Mouse (Mus musculus) myocyte (in vitro differentiated cells): ENCODE results near the gene Nsmce1. TPM values are rescaled to one million over a fixed set of nuclear protein-coding genes. Genes with fewer than 3 reads are reported as not detected.

ENCODE experiments used
- H3K27me3 ChIP-seq: one replicate; pipeline ENCODE4 v1.6.1; 2011; ENCODE audit not compliant: control insufficient read depth, insufficient read depth, insufficient read length
- H3K36me3 ChIP-seq: one replicate; pipeline ENCODE4 v1.6.1; 2011; ENCODE audit not compliant: control insufficient read depth, insufficient read depth
- H3K4me2 ChIP-seq: one replicate; pipeline ENCODE4 v1.6.1; 2011; ENCODE audit warnings: low read depth, control low read depth
- H3K4me3 ChIP-seq: one replicate; pipeline ENCODE4 v1.5.1; 2011; ENCODE audit warnings: mild to moderate bottlenecking, control low read depth, moderate library complexity
- H3K79me2 ChIP-seq: one replicate; pipeline ENCODE4 v1.6.1; 2011; ENCODE audit not compliant: control insufficient read depth, insufficient read depth
- H3ac ChIP-seq: one replicate; pipeline ENCODE4 v1.6.1; 2011; ENCODE audit not compliant: control insufficient read depth, insufficient read length
- CEBPB ChIP-seq: IDR thresholded peaks from 2 replicates; pipeline ENCODE4 v1.6.1; 2011; ENCODE audit warnings: mild to moderate bottlenecking, moderate library complexity; ENCODE audit not compliant: poor library complexity, insufficient read depth, severe bottlenecking
- E2F4 ChIP-seq: IDR thresholded peaks from one replicate; pipeline ENCODE4 v1.6.1; 2011; ENCODE audit warnings: mild to moderate bottlenecking, control low read depth, moderate library complexity; ENCODE audit not compliant: insufficient read depth
- MAX ChIP-seq: IDR thresholded peaks from one replicate; pipeline ENCODE4 v1.6.1; 2011; ENCODE audit warnings: low read depth, mild to moderate bottlenecking, control low read depth
- MYOD1 ChIP-seq, 3 experiments: IDR thresholded peaks; one replicate each; pipeline ENCODE4 v1.6.1; 2011; ENCODE audit warnings: control low read depth in 2 of 3, low read depth in 2 of 3, mild to moderate bottlenecking in 2 of 3, moderate library complexity in 1 of 3; ENCODE audit not compliant: insufficient read length in 2 of 3, control insufficient read depth in 1 of 3
- MYOG ChIP-seq, 3 experiments: IDR thresholded peaks; one replicate each; pipeline ENCODE4 v1.6.1; 2011; ENCODE audit warnings: control low read depth in 2 of 3, low read depth in 2 of 3, mild to moderate bottlenecking in 2 of 3; ENCODE audit not compliant: insufficient read length in 2 of 3, control insufficient read depth in 1 of 3, insufficient read depth in 1 of 3
- POLR2A ChIP-seq: IDR thresholded peaks from one replicate; pipeline ENCODE4 v1.6.1; 2011; ENCODE audit warnings: low read depth, mild to moderate bottlenecking, control low read depth, moderate library complexity; ENCODE audit not compliant: insufficient read length
- POLR2AphosphoS2 ChIP-seq: IDR thresholded peaks from one replicate; pipeline ENCODE4 v1.6.1; 2011; ENCODE audit warnings: low read depth, control low read depth; ENCODE audit not compliant: insufficient read length
- REST ChIP-seq: IDR thresholded peaks from one replicate; pipeline ENCODE4 v1.6.1; 2011; ENCODE audit warnings: mild to moderate bottlenecking, control low read depth, moderate library complexity; ENCODE audit not compliant: insufficient read depth, insufficient read length
- SRF ChIP-seq: IDR thresholded peaks from one replicate; pipeline ENCODE4 v1.6.1; 2011; ENCODE audit warnings: low read depth; ENCODE audit not compliant: control insufficient read depth, insufficient read length
- TCF12 ChIP-seq: IDR thresholded peaks from one replicate; pipeline ENCODE4 v1.6.1; 2011; ENCODE audit warnings: mild to moderate bottlenecking, control low read depth; ENCODE audit not compliant: poor library complexity, insufficient read depth, severe bottlenecking
- TCF3 ChIP-seq: IDR thresholded peaks from one replicate; pipeline ENCODE4 v1.6.1; 2011; ENCODE audit warnings: low read depth, control low read depth; ENCODE audit not compliant: insufficient read length
- USF1 ChIP-seq: IDR thresholded peaks from one replicate; pipeline ENCODE4 v1.6.1; 2011; ENCODE audit warnings: low read depth, mild to moderate bottlenecking, control low read depth, moderate library complexity
- polyA plus RNA-seq: library from polyadenylated mRNA; unstranded; fragments of >200 nt; fragmentation: generic; extraction: Trizol; gene quantifications from one replicate; pipeline ENCODE4 v1.2.1, GENCODE M21; 2012; ENCODE audit warnings: missing spikeins

The Nsmce1 gene
- polyA plus RNA-seq, 1 experiment = 78.3 TPM

GRCm38 (mm10) chr7:125486121-125486630, 5.2 kb downstream of the Nsmce1 start:
- TF ChIP-seq SRF (no peak), REST (no peak), MAX (no peak), TCF12 (no peak), E2F4 (no peak), POLR2AphosphoS2 (no peak), USF1 (no peak), CEBPB (no peak), POLR2A (no peak), MYOD1 (IDR thresholded peaks at IDR 0.05; ENCODE audit: control insufficient read depth in 1 of 3, insufficient read length in 2 of 3, low read depth in 2 of 3) (no peak)
- no peaks in the 10 kb centered on the region for H3K27me3 ChIP-seq
- H3K4me3 ChIP-seq = no peak overlapping the region
- no peaks in the 10 kb centered on the region for H3K36me3 ChIP-seq
- no peaks in the 10 kb centered on the region for H3K79me2 ChIP-seq
- H3ac ChIP-seq = no peak overlapping the region
- no peak overlapping the region for H3K4me2 ChIP-seq

GRCm38 (mm10) chr7:125484791-125485190, 6.6 kb downstream of the Nsmce1 start:
- Histone ChIP-seq H3K4me2 (no peak overlapping the region), H3K4me3 (no peak overlapping the region), H3ac (no peak overlapping the region), H3K79me2 (no peaks in the 10 kb centered on the region), H3K36me3 (peaks cover 3% of the 10 kb centered on the region), H3K27me3 (no peaks in the 10 kb centered on the region)
- TF ChIP-seq REST = no peak
- no peak for TF ChIP-seq USF1
- no peak for TF ChIP-seq SRF
- no peak for TF ChIP-seq E2F4
- TF ChIP-seq POLR2AphosphoS2 = no peak
- TF ChIP-seq MYOD1 (IDR thresholded peaks at IDR 0.05; ENCODE audit: control insufficient read depth in 1 of 3, insufficient read length in 2 of 3, low read depth in 2 of 3) = no peak
- TF ChIP-seq TCF12 = no peak
- TF ChIP-seq MAX = no peak
- no peak for TF ChIP-seq TCF3
- TF ChIP-seq POLR2A = no peak
- no peak for TF ChIP-seq MYOG (IDR thresholded peaks at IDR 0.05; ENCODE audit: control insufficient read depth in 1 of 3, insufficient read depth in 1 of 3, insufficient read length in 2 of 3, low read depth in 2 of 3)
- TF ChIP-seq CEBPB = no peak

DNA sequence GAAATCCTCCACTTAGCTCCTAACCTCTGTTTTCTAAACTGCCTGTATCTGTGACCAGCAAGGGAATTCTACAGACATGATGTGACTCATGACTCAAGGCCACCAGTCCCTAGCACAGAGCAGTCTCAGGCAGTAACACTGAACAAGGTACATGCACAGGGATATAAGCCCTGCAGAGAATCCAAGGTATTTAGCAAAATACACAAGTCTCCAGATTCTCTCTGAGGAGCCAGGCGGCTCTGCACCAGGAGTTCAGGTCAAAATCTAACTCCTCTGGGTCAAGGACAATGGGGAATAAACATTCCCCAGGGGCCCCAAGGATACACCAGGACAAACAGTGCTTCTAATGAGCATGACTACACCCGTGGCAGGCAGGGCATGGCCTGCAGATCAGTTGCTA, 8.5 kb downstream of the Nsmce1 start:
- peaks cover 3% of the 10 kb centered on the region for H3K36me3 ChIP-seq
- TF ChIP-seq MAX = no peak
- no peak for TF ChIP-seq TCF12
- no peak for TF ChIP-seq POLR2A
- no peak for TF ChIP-seq SRF
- no peak for TF ChIP-seq MYOD1 (IDR thresholded peaks at IDR 0.05; ENCODE audit: control insufficient read depth in 1 of 3, insufficient read length in 2 of 3, low read depth in 2 of 3)
- TF ChIP-seq CEBPB = no peak
- no peak for TF ChIP-seq TCF3
- no peak for TF ChIP-seq E2F4
- TF ChIP-seq USF1 = no peak
- no peak for TF ChIP-seq POLR2AphosphoS2
- no peaks in the 10 kb centered on the region for H3K79me2 ChIP-seq
- no peak overlapping the region for H3K4me2 ChIP-seq
- no peak overlapping the region for H3ac ChIP-seq
- H3K4me3 ChIP-seq = no peak overlapping the region
- H3K27me3 ChIP-seq = no peaks in the 10 kb centered on the region

DNA sequence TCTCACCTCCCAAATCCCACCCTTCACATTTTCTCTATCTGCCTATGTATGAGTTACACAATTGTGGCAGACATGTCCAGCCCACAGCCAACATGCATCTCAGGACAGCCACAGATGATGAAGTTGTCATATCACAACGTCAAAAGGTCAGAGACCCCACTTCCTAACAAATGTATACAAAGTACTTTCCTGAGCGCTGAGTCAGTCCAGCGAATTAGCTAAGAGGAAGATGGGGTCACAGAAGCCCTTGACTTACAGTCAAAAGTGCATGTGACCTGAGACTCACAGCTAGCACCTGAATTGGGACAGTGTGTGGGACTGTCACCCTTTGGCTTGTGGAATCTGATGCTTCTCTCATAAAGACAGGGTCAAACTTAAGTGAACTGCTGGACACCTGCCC, 9.1 kb downstream of the Nsmce1 start:
- no peak overlapping the region for H3K4me3 ChIP-seq
- H3K36me3 ChIP-seq = peaks cover 3% of the 10 kb centered on the region
- no peaks in the 10 kb centered on the region for H3K27me3 ChIP-seq
- no peak overlapping the region for H3ac ChIP-seq
- TF ChIP-seq REST = no peak
- TF ChIP-seq USF1 = no peak
- TF ChIP-seq CEBPB = no peak
- TF ChIP-seq POLR2A = no peak
- TF ChIP-seq TCF3 = no peak
- TF ChIP-seq MYOD1 (IDR thresholded peaks at IDR 0.05; ENCODE audit: control insufficient read depth in 1 of 3, insufficient read length in 2 of 3, low read depth in 2 of 3) = no peak
- no peak for TF ChIP-seq TCF12
- no peak for TF ChIP-seq E2F4
- TF ChIP-seq POLR2AphosphoS2 = no peak
- TF ChIP-seq MAX = no peak
- TF ChIP-seq SRF = no peak
- no peak for TF ChIP-seq MYOG (IDR thresholded peaks at IDR 0.05; ENCODE audit: control insufficient read depth in 1 of 3, insufficient read depth in 1 of 3, insufficient read length in 2 of 3, low read depth in 2 of 3)
- H3K79me2 ChIP-seq = no peaks in the 10 kb centered on the region
- H3K4me2 ChIP-seq = no peak overlapping the region

DNA sequence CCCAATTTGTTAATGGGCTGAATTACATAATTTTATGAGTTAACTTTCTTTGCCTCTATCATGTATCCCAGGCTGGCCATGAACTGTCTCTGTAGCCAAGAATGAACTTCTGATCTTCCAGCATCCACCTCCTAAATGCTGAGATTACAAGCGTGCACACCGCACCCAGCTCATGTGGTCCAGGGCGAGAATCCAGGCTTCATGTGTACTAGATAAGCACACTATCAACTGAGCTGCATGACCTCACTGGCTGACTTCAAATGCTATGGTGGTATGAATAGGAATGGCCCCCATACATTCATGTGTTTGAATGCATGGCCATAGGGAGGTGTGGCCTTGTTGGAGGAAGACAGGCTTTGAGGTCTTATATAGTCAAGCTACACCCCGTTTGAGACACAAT, 10.9 kb downstream of the Nsmce1 start:
- H3K4me2 ChIP-seq = no peak overlapping the region
- H3K36me3 ChIP-seq = peaks cover 3% of the 10 kb centered on the region
- no peak overlapping the region for H3ac ChIP-seq
- no peaks in the 10 kb centered on the region for H3K79me2 ChIP-seq
- H3K27me3 ChIP-seq = no peaks in the 10 kb centered on the region
- H3K4me3 ChIP-seq = no peak overlapping the region
- TF ChIP-seq POLR2AphosphoS2 (no peak), TCF12 (no peak), POLR2A (no peak), USF1 (no peak), SRF (no peak), E2F4 (no peak), REST (no peak)
